Mouse (Mus musculus): ENCODE measurements at regions not wholly inside any gene's neighbourhood (a gene's known extent, or its start where the extent isn't known, plus 50 kb on each side); places are given as distances from the start of the nearest gene placed in this dataset.

DNA sequence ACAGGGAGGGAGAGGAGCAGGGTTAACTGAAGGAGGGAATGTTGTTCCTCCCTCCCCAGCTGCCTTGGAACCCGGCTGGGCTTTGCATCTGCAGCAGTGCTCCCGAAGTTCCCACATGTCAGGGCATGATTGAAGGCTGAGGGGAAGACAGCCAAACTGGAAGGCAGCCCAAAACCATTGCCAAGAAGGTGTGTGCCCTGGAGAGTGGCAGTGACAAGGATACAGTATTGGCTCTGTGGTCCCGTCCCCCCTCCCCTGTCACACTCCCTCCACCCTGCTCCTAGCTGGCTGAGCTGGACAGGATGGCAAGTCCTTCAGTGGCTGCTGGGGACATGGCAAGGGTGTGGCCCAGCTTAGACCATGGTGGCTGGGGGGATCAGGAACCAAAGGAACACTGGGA lies 79.1 kb downstream of the Cyp26b1 start:
- Histone ChIP-seq H3K4me3 (ENCODE audit: low read depth, low read length) (no peak overlapping the region), H3K36me3 (replicated peaks; ENCODE audit: control insufficient read depth, insufficient read depth, low read depth, low read length) (no peaks in the 10 kb centered on the region), H3K9me3 (replicated peaks; ENCODE audit: control insufficient read depth, low read length) (no peaks in the 10 kb centered on the region), H3K4me1 (ENCODE audit: control insufficient read depth, insufficient read depth, low read length) (no peaks in the 10 kb centered on the region), H3K27me3 (ENCODE audit: control insufficient read depth, insufficient read depth, low read length) (no peaks in the 10 kb centered on the region), H3K4me2 (ENCODE audit: low read depth, low read length) (no peak overlapping the region), H3K9ac (replicated peaks; ENCODE audit: low read length) (no peak overlapping the region), H3K27ac (replicated peaks; ENCODE audit: low read depth, low read length) (no peak overlapping the region)
- ATAC-seq (replicated peaks; ENCODE audit: insufficient number of reproducible peaks, low FRiP score, low TSS enrichment, low read depth) (no peak; the same call in 1 of the 2 replicates), DNase-seq (ENCODE audit: low spot score) (no peak)
- 63% methylated on average over 3 of the region's 3 CpGs for WGBS

DNA sequence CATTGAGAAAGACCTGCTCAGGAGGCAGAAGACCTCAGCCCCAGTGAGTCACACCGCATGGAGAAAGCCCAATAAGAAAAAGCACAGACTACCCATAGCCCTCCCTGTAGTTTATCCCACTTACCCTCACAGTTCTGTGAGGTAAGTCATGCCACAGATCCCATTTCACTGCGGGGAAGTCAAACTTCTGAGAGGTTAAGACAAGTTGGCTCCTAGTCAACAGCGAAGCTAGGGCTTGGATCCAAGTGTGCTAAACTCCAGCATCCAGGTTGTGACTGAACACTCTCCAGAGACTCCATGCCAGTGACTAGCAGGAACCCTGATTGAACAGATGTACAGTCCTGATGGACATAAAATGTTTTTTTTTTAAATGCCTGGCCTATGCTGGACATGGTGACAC lies 85.1 kb downstream of the Cyp26b1 start:
- H3K4me2 ChIP-seq (ENCODE audit: low read depth, low read length), result no peak overlapping the region
- H3K27me3 ChIP-seq (ENCODE audit: control insufficient read depth, insufficient read depth, low read length), result no peaks in the 10 kb centered on the region
- DNase-seq (ENCODE audit: low spot score) (no peak), ATAC-seq (replicated peaks; ENCODE audit: insufficient number of reproducible peaks, low FRiP score, low TSS enrichment, low read depth) (no peak)
- 85% methylated on average over 3 of the region's 3 CpGs for WGBS
- no peak overlapping the region for H3K27ac ChIP-seq (replicated peaks; ENCODE audit: low read depth, low read length)
- H3K4me3 ChIP-seq (ENCODE audit: low read depth, low read length), result no peak overlapping the region
- no peaks in the 10 kb centered on the region for H3K36me3 ChIP-seq (replicated peaks; ENCODE audit: control insufficient read depth, insufficient read depth, low read depth, low read length)
- no peak overlapping the region for H3K9ac ChIP-seq (replicated peaks; ENCODE audit: low read length)
- H3K9me3 ChIP-seq (replicated peaks; ENCODE audit: control insufficient read depth, low read length), result no peaks in the 10 kb centered on the region
- no peaks in the 10 kb centered on the region; the same call in 1 of the 2 replicates for H3K4me1 ChIP-seq (ENCODE audit: control insufficient read depth, insufficient read depth, low read length)

DNA sequence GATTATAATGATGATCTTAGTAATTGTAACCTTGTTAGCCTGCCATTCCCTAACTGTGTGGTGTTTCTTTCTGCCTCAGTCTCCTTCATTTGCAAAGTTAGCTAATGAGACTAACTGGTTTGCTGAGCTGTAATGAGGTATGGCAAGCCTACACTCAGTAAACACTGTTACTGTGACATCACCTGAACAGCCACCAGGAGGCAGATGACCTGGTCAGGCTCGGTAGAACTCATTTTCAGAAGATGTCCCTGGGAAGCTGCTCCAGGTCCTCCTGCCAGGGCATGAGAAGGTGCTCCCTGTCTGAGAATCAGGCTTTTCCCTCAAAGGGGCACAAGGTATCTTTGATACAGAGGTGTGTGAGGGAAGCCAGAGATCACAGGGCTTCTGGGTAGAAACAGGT lies 87.0 kb downstream of the Cyp26b1 start:
- no peak overlapping the region for H3K9ac ChIP-seq (replicated peaks; ENCODE audit: low read length)
- H3K27me3 ChIP-seq (ENCODE audit: control insufficient read depth, insufficient read depth, low read length), result no peaks in the 10 kb centered on the region
- no peak overlapping the region for H3K4me2 ChIP-seq (ENCODE audit: low read depth, low read length)
- no peak for DNase-seq (ENCODE audit: low spot score)
- H3K27ac ChIP-seq (replicated peaks; ENCODE audit: low read depth, low read length), result no peak overlapping the region
- no peaks in the 10 kb centered on the region for H3K36me3 ChIP-seq (replicated peaks; ENCODE audit: control insufficient read depth, insufficient read depth, low read depth, low read length)
- WGBS, result 35% methylated on average over 1 of the region's 1 CpGs
- no peak for ATAC-seq (replicated peaks; ENCODE audit: insufficient number of reproducible peaks, low FRiP score, low TSS enrichment, low read depth)
- no peaks in the 10 kb centered on the region; the same call in 1 of the 2 replicates for H3K4me1 ChIP-seq (ENCODE audit: control insufficient read depth, insufficient read depth, low read length)
- H3K4me3 ChIP-seq (ENCODE audit: low read depth, low read length), result no peak overlapping the region
- H3K9me3 ChIP-seq (replicated peaks; ENCODE audit: control insufficient read depth, low read length), result no peaks in the 10 kb centered on the region

DNA sequence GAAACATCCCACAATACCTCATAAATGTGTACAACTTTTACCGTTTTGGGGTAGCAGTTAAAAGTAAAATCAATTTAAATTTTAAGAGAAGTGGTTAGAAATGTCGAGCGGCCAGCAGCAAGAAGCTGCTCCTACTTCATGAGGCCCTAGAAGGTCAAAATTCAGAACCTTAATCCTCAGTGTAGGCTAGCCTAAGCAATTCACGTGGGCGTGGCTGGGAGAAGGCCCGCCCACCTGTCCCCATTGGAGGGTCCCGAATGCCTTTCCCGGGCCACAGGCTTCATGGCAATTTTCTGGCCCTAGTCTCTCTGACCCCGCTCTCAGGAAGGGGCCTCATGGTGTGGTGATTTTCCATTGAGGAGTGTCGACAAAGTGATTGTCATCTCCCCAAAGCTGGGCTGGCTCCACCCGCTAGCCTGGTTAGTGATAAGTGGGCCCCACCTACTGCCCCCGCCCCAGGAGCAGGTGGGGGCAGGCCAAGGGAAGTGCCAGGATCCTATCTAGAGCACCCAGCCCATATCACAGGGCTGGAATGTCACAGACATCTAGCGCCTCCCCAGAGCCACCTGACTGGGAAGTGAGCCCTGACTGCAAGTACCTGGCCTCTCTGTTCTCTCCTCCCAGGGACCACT lies 93.3 kb downstream of the Cyp26b1 start:
- H3K9me3 ChIP-seq (replicated peaks; ENCODE audit: control insufficient read depth, low read length), result no peaks in the 10 kb centered on the region
- no peak overlapping the region for H3K27ac ChIP-seq (replicated peaks; ENCODE audit: low read depth, low read length)
- no peaks in the 10 kb centered on the region; the same call in 1 of the 2 replicates for H3K4me1 ChIP-seq (ENCODE audit: control insufficient read depth, insufficient read depth, low read length)
- no peak overlapping the region for H3K4me2 ChIP-seq (ENCODE audit: low read depth, low read length)
- no peak overlapping the region for H3K4me3 ChIP-seq (ENCODE audit: low read depth, low read length)
- no peak overlapping the region for H3K9ac ChIP-seq (replicated peaks; ENCODE audit: low read length)
- WGBS, result 35% methylated on average over 13 of the region's 13 CpGs
- H3K27me3 ChIP-seq (ENCODE audit: control insufficient read depth, insufficient read depth, low read length), result no peaks in the 10 kb centered on the region
- no peaks in the 10 kb centered on the region for H3K36me3 ChIP-seq (replicated peaks; ENCODE audit: control insufficient read depth, insufficient read depth, low read depth, low read length)
- DNase-seq (ENCODE audit: low spot score), result no peak
- ATAC-seq (replicated peaks; ENCODE audit: insufficient number of reproducible peaks, low FRiP score, low TSS enrichment, low read depth), result no peak

DNA sequence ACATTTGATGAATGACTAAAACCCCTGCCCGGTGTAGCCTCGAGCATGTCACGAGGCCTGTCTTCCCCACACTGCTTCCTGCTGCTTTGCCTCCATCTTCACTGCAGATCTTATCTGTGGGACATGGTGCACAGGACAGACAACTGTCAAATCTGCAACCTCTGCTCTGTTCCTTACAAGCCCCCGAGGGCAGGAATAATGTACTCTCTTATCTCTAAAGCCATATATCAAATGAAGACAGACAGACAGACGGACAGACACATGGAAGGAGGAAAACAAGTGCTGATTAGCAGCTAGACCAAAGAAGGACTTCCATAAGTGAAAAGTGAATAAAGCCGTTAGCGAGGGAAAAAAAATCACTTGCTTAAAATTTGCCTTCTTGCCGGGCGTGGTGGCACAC lies 95.6 kb downstream of the Cyp26b1 start:
- H3K36me3 ChIP-seq (replicated peaks; ENCODE audit: control insufficient read depth, insufficient read depth, low read depth, low read length), result no peaks in the 10 kb centered on the region
- DNase-seq (ENCODE audit: low spot score), result no peak
- whole genome bisulfite sequencing, result 76% methylated on average over 9 of the region's 9 CpGs
- no peak overlapping the region for H3K27ac ChIP-seq (replicated peaks; ENCODE audit: low read depth, low read length)
- H3K9me3 ChIP-seq (replicated peaks; ENCODE audit: control insufficient read depth, low read length), result no peaks in the 10 kb centered on the region
- H3K4me2 ChIP-seq (ENCODE audit: low read depth, low read length), result no peak overlapping the region
- no peak overlapping the region for H3K4me3 ChIP-seq (ENCODE audit: low read depth, low read length)
- no peaks in the 10 kb centered on the region; the same call in 1 of the 2 replicates for H3K4me1 ChIP-seq (ENCODE audit: control insufficient read depth, insufficient read depth, low read length)
- ATAC-seq (replicated peaks; ENCODE audit: insufficient number of reproducible peaks, low FRiP score, low TSS enrichment, low read depth), result no peak
- no peak overlapping the region for H3K9ac ChIP-seq (replicated peaks; ENCODE audit: low read length)
- H3K27me3 ChIP-seq (ENCODE audit: control insufficient read depth, insufficient read depth, low read length), result no peaks in the 10 kb centered on the region

DNA sequence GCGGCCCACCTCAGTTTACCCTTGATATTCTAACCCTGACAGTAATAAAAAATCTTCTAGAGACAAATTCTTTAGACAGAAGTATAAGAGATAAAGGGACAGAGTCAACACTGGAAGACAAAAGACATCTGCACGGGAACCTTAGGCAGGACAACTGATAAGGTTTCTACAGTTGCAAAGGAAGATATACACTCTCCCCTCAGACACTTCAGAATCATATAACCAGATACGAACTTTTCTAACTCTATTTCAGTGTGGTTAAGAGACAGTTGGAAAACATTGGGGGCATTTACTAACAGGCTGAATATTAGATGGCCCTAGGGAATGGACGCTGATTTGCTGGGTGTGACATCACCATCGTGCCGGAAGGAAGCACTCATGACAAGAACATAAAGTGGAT lies 100.0 kb downstream of the Cyp26b1 start:
- Histone ChIP-seq H3K4me1 (ENCODE audit: control insufficient read depth, insufficient read depth, low read length) (no peaks in the 10 kb centered on the region), H3K4me2 (ENCODE audit: low read depth, low read length) (no peak overlapping the region), H3K36me3 (replicated peaks; ENCODE audit: control insufficient read depth, insufficient read depth, low read depth, low read length) (no peaks in the 10 kb centered on the region), H3K9ac (replicated peaks; ENCODE audit: low read length) (no peak overlapping the region), H3K27me3 (ENCODE audit: control insufficient read depth, insufficient read depth, low read length) (no peaks in the 10 kb centered on the region), H3K4me3 (ENCODE audit: low read depth, low read length) (no peak overlapping the region), H3K27ac (replicated peaks; ENCODE audit: low read depth, low read length) (no peak overlapping the region), H3K9me3 (replicated peaks; ENCODE audit: control insufficient read depth, low read length) (no peaks in the 10 kb centered on the region)
- DNase-seq (ENCODE audit: low spot score) (no peak), ATAC-seq (replicated peaks; ENCODE audit: insufficient number of reproducible peaks, low FRiP score, low TSS enrichment, low read depth) (no peak)
- 87% methylated on average over 6 of the region's 6 CpGs for WGBS

DNA sequence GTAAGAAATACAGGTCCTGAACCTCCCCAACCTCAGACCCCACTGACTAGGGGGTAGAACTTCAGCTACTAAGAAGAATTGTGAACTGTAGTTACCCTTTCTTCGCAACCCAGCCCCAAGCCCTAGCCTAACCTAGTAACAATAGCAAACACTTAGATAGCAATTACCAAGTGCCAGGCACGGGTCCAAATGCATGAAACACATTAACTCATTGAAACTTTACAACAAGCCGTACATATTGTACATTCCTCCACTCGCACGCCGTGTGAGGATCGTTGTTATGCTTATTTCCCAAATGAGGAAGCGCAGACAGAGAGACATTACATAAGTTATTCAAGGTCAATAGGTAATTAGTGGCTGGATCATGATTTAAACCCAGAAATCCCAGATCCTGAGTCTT lies 100.5 kb downstream of the Cyp26b1 start:
- no peaks in the 10 kb centered on the region for H3K9me3 ChIP-seq (replicated peaks; ENCODE audit: control insufficient read depth, low read length)
- WGBS, result 85% methylated on average over 8 of the region's 8 CpGs
- H3K4me3 ChIP-seq (ENCODE audit: low read depth, low read length), result no peak overlapping the region

DNA sequence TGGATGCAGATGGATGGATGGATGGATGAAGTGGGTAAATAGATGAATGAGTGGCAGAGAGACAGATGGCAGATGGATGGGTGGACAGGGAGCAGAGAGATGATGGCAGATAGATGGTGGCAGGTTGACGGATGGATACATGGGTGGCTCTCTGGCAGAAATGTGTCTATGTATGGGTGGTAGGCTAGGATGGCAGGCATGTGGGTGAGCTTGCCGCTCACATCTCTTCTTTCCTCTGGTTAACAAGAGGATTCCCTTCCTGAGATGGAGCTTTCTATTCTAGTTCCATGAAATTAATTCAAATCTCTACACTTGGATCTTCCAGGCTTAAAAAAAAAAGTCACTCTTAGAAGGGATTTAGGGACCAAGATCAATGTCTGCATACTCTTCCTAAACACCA lies 101.1 kb downstream of the Cyp26b1 start:
- H3K27me3 ChIP-seq (ENCODE audit: control insufficient read depth, insufficient read depth, low read length), result no peaks in the 10 kb centered on the region
- no peaks in the 10 kb centered on the region for H3K4me1 ChIP-seq (ENCODE audit: control insufficient read depth, insufficient read depth, low read length)
- no peak for ATAC-seq (replicated peaks; ENCODE audit: insufficient number of reproducible peaks, low FRiP score, low TSS enrichment, low read depth)
- H3K36me3 ChIP-seq (replicated peaks; ENCODE audit: control insufficient read depth, insufficient read depth, low read depth, low read length), result no peaks in the 10 kb centered on the region
- no peaks in the 10 kb centered on the region for H3K9me3 ChIP-seq (replicated peaks; ENCODE audit: control insufficient read depth, low read length)
- no peak overlapping the region for H3K27ac ChIP-seq (replicated peaks; ENCODE audit: low read depth, low read length)
- DNase-seq (ENCODE audit: low spot score), result no peak
- H3K9ac ChIP-seq (replicated peaks; ENCODE audit: low read length), result no peak overlapping the region
- no peak overlapping the region for H3K4me2 ChIP-seq (ENCODE audit: low read depth, low read length)
- H3K4me3 ChIP-seq (ENCODE audit: low read depth, low read length), result no peak overlapping the region
- 84% methylated on average over 2 of the region's 2 CpGs for WGBS

More for the DNA sequence above, 100.5 kb downstream of the Cyp26b1 start:
- Histone ChIP-seq H3K4me2 (ENCODE audit: low read depth, low read length) (no peak overlapping the region), H3K9ac (replicated peaks; ENCODE audit: low read length) (no peak overlapping the region), H3K36me3 (replicated peaks; ENCODE audit: control insufficient read depth, insufficient read depth, low read depth, low read length) (no peaks in the 10 kb centered on the region), H3K4me1 (ENCODE audit: control insufficient read depth, insufficient read depth, low read length) (no peaks in the 10 kb centered on the region), H3K27me3 (ENCODE audit: control insufficient read depth, insufficient read depth, low read length) (no peaks in the 10 kb centered on the region), H3K27ac (replicated peaks; ENCODE audit: low read depth, low read length) (no peak overlapping the region)
- DNase-seq (ENCODE audit: low spot score) (no peak), ATAC-seq (replicated peaks; ENCODE audit: insufficient number of reproducible peaks, low FRiP score, low TSS enrichment, low read depth) (no peak)
